Mouse (Mus musculus): ENCODE data around the gene Znhit1.

The Znhit1 gene

GRCm38 (mm10) chr5:136986695-136987137, 1.1 kb downstream of the Znhit1 start, which contains the start of gene Plod3:
TSS of gene Plod3 (plus strand) at chr5:136987019.
- peak; percentile 87 for DNase-seq (ENCODE audit: low spot score)

GRCm38 (mm10) chr5:136984828-136985227, 3.0 kb downstream of the Znhit1 start:
- no peak for DNase-seq (ENCODE audit: low spot score)

GRCm38 (mm10) chr5:136982338-136982930, 5.4 kb downstream of the Znhit1 start:
- peak; percentile 27 for DNase-seq (ENCODE audit: low spot score)

GRCm38 (mm10) chr5:136980974-136981373, 6.8 kb downstream of the Znhit1 start:
- no peak for DNase-seq (ENCODE audit: low spot score)

GRCm38 (mm10) chr5:136979762-136980161, 8.1 kb downstream of the Znhit1 start:
- no peak for DNase-seq (ENCODE audit: low spot score)

GRCm38 (mm10) chr5:136977769-136978168, 10.1 kb downstream of the Znhit1 start:
- DNase-seq (ENCODE audit: low spot score) = no peak

GRCm38 (mm10) chr5:136973670-136974069, 14.2 kb downstream of the Znhit1 start:
- no peak for DNase-seq (ENCODE audit: low spot score)

- peak; percentile 61 for DNase-seq (ENCODE audit: low spot score)
Measured at GRCm38 (mm10) chr5:136970703-136971102, 17.1 kb downstream of the Znhit1 start.

GRCm38 (mm10) chr5:136967592-136967991, 20.2 kb downstream of the Znhit1 start:
- no peak for DNase-seq (ENCODE audit: low spot score)

GRCm38 (mm10) chr5:136966861-136967455, 20.9 kb downstream of the Znhit1 start:
- no peak for DNase-seq (ENCODE audit: low spot score)

- DNase-seq (ENCODE audit: low spot score) = no peak
Measured at GRCm38 (mm10) chr5:136966331-136966730, 21.5 kb downstream of the Znhit1 start, which contains the start of gene Cldn15. TSS of gene Cldn15 (plus strand) at chr5:136966616.

- DNase-seq (ENCODE audit: low spot score) = peak; percentile 29
Measured at GRCm38 (mm10) chr5:136965686-136966085, 22.1 kb downstream of the Znhit1 start.

- DNase-seq (ENCODE audit: low spot score) = peak; percentile 67
Measured at GRCm38 (mm10) chr5:136965210-136965609, 22.6 kb downstream of the Znhit1 start.

GRCm38 (mm10) chr5:136962966-136963540, 24.8 kb downstream of the Znhit1 start:
- no peak for DNase-seq (ENCODE audit: low spot score)

- peak; percentile 78 for DNase-seq (ENCODE audit: low spot score)
Measured at GRCm38 (mm10) chr5:136962501-136962900, 25.3 kb downstream of the Znhit1 start.

- DNase-seq (ENCODE audit: low spot score) = peak; percentile 91
Measured at GRCm38 (mm10) chr5:136961983-136962461, 25.8 kb downstream of the Znhit1 start.

GRCm38 (mm10) chr5:136961334-136961982, 26.4 kb downstream of the Znhit1 start:
- no peak for DNase-seq (ENCODE audit: low spot score)

GRCm38 (mm10) chr5:136960053-136960452, 27.8 kb downstream of the Znhit1 start:
- DNase-seq (ENCODE audit: low spot score) = no peak

- DNase-seq (ENCODE audit: low spot score) = no peak
Measured at GRCm38 (mm10) chr5:136958991-136959605, 28.7 kb downstream of the Znhit1 start.

- DNase-seq (ENCODE audit: low spot score) = no peak
Measured at GRCm38 (mm10) chr5:136957250-136957649, 30.6 kb downstream of the Znhit1 start.

GRCm38 (mm10) chr5:136955622-136956021, 32.2 kb downstream of the Znhit1 start:
- no peak for DNase-seq (ENCODE audit: low spot score)

- no peak for DNase-seq (ENCODE audit: low spot score)
Measured at GRCm38 (mm10) chr5:136953440-136953951, 34.3 kb downstream of the Znhit1 start.
